Mouse (Mus musculus) bone marrow, adult 2 months (tissue): Measurements from ENCODE around the gene Ppp1r10.

Experiments
- CTCF ChIP-seq: fragments of 200-500 bp; IDR thresholded peaks from 2 replicates; pipeline ENCODE4 v1.5.1; 2011; ENCODE audit warnings: low read length, control low read depth; ENCODE audit not compliant: control insufficient read depth, insufficient read depth
- POLR2A ChIP-seq: fragments of 200-500 bp; IDR thresholded peaks from 2 replicates; pipeline ENCODE4 v1.6.1; 2011; ENCODE audit warnings: low read depth, mild to moderate bottlenecking, control low read depth, low read length, borderline replicate concordance; ENCODE audit not compliant: control insufficient read depth

DNA sequence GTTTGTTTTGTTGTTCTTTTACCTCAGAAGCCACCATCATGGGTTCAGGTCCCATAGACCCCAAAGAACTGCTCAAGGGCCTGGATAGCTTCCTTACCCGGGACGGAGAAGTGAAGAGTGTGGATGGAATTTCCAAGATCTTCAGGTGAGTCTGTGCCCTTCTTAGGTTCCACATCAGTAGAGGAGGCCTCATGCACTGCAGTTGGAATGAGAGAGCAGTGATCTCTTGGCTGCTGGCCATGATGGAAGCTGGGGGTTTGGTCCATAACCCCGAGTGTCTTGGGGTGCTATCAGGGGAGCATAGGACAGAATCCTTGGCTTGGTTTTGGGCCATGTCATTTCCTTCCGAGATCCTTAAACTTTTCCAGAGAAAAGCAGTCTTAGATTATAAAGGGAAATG, 7.0 kb downstream of the Ppp1r10 start:
- no peak for TF ChIP-seq POLR2A
- TF ChIP-seq CTCF, result no peak
